Mouse (Mus musculus) left cerebral cortex, adult 2 months (tissue): Measurements from ENCODE around the gene Cul3. TPM values are rescaled to one million over a fixed set of nuclear protein-coding genes. Genes with fewer than 3 reads are reported as not detected.
"Not testable (repeated sequence)": the region's sequence is repeated elsewhere in the genome, so short reads cannot be mapped to it uniquely, and the experiment has no call there.

Experiments
- DNase-seq, 2 experiments: peaks; one replicate each; pipeline ENCODE4 v3.0.0; 2021 to 2022; ENCODE audit warnings: low spot score in 2 of 2, mixed read lengths in 1 of 2; ENCODE audit errors: extremely low spot score in 1 of 2
- H3K27ac ChIP-seq: fragments of 200-600 bp; 2 replicates; pipeline ENCODE4 v1.8.1; 2022
- H3K4me3 ChIP-seq: fragments of 200-600 bp; 2 replicates; pipeline ENCODE4 v1.8.1; 2022
- CTCF ChIP-seq: fragments of 200-600 bp; IDR thresholded peaks from 2 replicates; pipeline ENCODE4 v1.8.1; 2022; ENCODE audit warnings: antibody characterized with exemption, mild to moderate bottlenecking, moderate library complexity
- intact Hi-C: fragments of 180-260 bp; cut with DNase I; formaldehyde crosslinking; loops from one replicate; pipeline ENCODE4 v1.15.1; 2025
- long read RNA-seq, 2 experiments: library from polyadenylated mRNA; stranded (forward); transcript quantifications; one replicate each; pipeline ENCODE4 v2.0.0; 2021; ENCODE audit warnings: borderline mapping rate in 2 of 2
- total RNA-seq, 2 experiments: library from RNA; stranded (reverse); gene quantifications; 2 replicates each; pipeline ENCODE4 v1.2.3; 2021

The Cul3 gene
- total RNA-seq = 100 to 1,000 TPM; 127 to 137 TPM
- long read RNA-seq, experiment 1, full-length matches to known transcripts = 142 of 176 reads
- long read RNA-seq, experiment 1, partial matches to known transcripts = 7 of 176 reads
- long read RNA-seq, experiment 1, other reads (novel, unspliced or antisense) = 27 of 176 reads
- long read RNA-seq, experiment 2, full-length matches to known transcripts = 90 of 110 reads
- long read RNA-seq, experiment 2, partial matches to known transcripts = 2 of 110 reads
- long read RNA-seq, experiment 2, other reads (novel, unspliced or antisense) = 18 of 110 reads

DNA sequence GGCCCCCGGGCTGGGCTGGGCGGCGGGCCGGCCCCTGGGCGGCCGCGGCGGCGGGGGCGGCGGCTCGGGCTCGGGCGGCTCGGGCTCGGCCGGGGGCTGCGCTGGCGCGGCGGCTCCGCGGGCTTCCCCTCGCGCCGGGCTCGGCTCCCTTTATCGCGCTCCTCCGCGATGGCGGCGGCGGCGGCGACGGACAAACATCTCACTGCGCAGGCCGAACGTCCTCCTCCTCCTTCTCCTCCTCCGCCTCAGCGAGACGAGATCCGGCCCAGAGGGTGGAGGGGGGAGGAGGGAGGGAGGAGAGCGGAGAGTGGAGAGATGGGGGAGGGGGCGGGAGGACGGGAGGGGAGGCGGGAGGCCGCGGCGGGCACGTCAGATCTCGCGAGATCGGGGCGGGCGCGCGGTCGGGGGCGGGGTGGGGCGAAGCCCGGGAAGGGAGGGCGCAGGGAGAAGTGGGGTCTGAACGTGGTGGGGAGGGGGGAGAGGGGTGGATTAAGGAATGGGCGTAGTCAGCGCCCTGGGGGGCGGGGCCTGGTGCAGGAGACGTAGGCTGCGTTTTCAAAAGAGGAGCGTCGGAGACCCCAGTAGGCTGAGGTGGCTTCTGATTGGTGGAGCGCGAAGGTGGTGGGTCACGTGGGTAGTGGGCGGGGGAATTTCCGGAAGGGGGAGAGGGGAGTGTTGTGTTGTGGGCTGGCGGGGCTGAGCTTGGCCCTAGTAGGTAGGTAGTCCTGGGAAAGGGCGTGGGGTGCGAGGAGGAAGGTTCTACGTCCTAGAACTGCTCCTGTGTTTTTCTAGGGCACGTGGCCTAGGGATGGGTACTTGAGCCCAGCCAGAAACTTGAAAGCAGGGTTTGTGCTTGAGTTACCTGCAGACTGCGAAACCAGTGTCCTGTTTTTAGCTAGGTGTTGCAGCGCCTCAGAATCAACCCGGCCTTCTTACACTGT, at the start of gene Cul3:
Gene Cul3 (minus strand): TSS at position 45 of the 941 bp plus-strand sequence.
- intact Hi-C loops = loop anchor here (5.0 kb wide), 1 partner anchor 162 kb away; no protein-coding TSS in a partner anchor
- peak; percentile 92 to 93 for DNase-seq
- no peak for TF ChIP-seq CTCF
- H3K4me3 ChIP-seq = peak within 1 kb of the TSS; percentile 78
- H3K27ac ChIP-seq = peak within 1 kb of the TSS; percentile 89

DNA sequence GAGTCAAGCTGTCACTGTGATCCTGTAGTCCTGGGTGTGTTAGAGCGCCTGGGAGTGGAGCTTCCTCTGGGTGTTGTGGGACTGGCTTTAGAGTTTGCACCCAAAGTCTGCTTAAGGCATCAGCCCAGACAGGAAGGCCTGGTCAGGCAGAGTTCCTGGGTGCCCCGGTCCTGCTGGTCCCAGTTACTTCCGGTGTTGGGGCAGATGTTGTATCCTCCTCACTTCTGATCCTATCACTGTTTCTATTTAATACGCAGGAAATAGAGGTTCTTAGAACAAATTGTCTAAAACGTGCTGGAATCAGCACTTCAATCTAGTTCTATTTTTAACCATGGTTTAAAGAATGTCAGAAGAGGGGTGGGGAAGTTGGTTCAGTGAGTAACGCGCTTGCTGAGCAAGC, 49.2 kb upstream of the Cul3 start:
- Histone ChIP-seq H3K4me3 (no peak overlapping the region), H3K27ac (no peak overlapping the region)
- intact Hi-C loops = no loop called here
- no peak for DNase-seq
- TF ChIP-seq CTCF = no peak

DNA sequence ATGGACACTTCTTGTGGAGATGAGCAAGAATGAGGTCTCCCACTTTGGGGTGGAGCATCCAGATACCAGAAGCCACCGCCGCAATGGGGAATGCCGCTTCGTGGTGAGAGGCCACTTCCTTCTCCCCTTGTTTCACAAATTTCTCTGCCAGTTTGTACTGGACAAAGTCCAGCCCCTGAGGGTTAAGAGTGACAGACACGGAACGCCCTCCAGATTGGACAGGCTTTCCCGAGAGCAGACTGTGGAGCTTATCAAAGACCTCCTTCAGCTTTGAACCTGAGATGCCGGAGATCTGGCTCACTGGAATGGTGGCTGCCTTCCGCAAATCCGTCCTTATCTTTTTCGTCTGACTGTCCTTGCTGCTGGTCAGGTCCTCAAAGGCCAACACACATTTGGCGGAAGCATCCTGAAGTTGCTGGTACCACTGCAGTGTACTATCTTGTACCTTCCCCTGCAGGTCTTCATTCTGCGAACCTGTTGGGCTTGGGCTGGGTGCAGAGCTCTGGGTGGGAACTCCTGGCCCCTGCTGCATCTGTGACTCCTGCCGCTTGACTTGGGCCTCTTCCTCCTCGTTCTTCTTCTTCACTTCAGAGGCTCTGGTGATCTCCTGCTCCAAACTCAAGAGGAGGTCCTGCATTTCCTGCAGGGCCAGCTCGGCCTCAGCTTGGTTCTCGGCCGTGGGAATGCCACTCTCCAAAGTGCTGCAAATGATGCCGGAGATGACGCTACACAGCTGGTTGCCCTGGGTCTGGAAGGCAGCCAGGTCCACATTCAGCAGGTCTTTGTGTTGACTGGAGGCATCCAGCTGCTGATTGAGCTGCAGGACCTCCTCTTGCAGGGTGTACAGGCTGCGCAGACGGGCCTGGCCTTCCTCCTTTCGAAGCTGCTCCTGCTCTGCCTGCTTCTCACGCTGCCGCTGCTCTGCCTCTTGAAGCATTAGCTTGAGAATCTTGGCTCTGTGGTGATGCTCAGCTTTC, 43.6 kb upstream of the Cul3 start:
- intact Hi-C loops = no loop called here
- no peak for TF ChIP-seq CTCF
- no peak for DNase-seq
- no peak overlapping the region for H3K27ac ChIP-seq
- no peak overlapping the region for H3K4me3 ChIP-seq

DNA sequence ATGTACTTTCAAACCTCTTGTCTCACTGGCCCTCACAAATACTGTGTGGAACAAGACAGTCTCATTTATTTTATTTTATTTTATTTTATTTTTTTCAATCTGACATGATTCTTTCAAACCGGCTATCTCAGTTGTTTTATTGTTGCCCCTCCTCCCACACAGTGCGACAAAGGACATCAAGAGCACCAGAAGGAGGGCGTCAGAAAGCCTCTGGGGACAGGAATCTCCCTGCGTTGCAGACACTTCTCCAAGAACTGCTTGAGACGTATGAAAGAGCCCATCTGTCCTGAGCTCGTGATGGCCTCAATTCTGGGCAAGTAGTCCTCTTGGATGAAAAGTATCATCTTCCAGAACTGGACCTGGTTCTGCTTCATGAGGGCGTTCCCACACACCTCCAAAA, 42.6 kb upstream of the Cul3 start:
- H3K4me3 ChIP-seq = no peak overlapping the region
- H3K27ac ChIP-seq = no peak overlapping the region
- no peak for TF ChIP-seq CTCF
- intact Hi-C loops = no loop called here
- no peak for DNase-seq

DNA sequence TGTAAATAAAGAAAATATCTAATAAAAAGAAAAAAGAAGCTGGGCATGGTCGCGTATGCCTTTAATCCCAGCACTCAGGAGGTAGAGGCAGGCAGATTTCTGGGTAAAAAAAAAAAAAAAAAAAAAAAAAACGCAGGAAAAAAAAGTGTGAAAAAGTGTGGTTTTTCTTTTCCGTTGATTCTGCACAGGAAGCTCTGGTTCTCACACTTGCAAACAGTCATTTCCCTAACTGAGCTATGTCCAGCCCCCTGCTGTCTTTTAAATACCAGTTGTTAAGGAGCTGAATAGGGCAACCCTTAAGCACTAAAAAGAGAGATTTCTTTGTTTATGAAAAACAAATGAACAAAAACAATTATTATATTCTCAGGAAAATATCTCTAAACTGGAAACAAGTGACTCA, 41.0 kb upstream of the Cul3 start:
- Histone ChIP-seq H3K4me3 (no peak overlapping the region), H3K27ac (no peak overlapping the region)
- no peak for DNase-seq
- TF ChIP-seq CTCF = no peak
- intact Hi-C loops = no loop called here

DNA sequence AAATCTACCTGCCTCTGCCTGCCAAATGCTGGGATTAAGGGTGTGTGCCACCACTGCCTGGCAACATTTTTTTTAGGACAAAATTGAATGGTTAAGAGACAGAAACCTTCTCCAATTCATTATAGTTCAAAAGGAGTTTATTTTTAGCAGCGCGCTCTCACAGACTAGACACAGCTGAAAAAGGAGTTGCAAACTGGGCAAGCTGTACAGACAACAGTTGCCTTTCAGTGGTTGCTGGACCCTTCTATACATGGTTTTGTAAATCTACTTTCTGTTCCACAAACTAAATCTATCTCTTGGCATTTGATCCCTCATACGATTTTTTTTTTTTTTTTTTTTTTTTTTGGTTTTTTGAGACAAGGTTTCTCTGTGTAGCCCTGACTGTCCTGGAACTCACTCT, 31.7 kb upstream of the Cul3 start:
- no peak for TF ChIP-seq CTCF
- Histone ChIP-seq H3K4me3 (no peak overlapping the region), H3K27ac (no peak overlapping the region)
- no peak for DNase-seq
- intact Hi-C loops = no loop called here

DNA sequence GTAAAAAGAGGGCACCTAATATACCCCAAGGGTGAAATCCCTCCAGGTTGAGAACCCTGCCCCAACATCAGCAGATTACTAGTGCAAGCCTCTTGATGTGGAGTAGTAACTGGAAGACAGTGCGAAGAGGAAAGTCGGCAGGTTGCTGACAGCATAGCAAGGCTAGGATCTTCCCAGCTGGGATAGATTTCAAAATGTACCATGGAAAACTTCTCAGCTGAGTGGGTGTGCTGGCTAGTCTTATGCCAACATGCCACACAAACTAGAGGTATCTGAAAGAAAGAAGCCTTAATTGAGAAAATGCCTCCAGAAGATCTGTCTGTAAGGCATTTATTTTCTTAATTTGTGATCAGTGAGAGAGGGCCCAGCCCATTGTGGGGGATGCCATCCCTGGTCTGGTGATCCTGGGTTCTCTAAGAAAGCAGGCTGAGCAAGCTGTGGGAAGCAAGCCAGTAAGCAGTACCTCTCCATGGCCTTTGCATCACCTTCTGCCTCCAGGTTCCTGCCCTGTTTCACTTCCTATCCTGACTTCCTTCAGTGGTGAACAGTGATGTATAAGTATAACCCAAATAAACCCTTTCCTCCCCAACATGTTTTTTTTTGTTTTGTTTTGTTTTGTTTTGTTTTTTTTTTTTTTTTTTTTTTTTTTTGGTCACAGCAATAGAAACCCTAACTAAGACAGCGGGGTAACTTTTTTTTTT, 31.1 kb upstream of the Cul3 start:
- intact Hi-C loops = no loop called here
- Histone ChIP-seq H3K27ac (no peak overlapping the region), H3K4me3 (no peak overlapping the region)
- DNase-seq = no peak
- TF ChIP-seq CTCF = no peak

DNA sequence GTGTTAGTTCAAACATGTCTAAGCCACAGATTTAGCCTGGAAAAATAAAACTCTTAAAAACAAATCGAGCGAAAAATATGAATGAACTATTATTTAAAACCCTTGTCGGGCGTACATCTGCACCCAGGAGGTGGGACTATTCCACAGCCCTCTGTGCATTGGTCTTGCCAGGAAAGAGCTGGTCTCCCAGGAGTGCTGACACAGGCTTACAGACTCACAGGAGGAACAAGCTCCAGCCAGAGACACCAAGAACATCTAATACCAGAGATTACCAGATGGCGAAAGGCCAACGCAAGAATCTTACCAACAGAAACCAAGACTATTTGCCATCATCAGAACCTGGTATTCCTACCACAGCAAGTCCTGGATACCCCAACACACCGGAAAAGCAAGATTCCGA, 23.2 kb upstream of the Cul3 start:
- Histone ChIP-seq H3K27ac (no peak overlapping the region), H3K4me3 (no peak overlapping the region)
- intact Hi-C loops = no loop called here
- no peak for DNase-seq
- no peak for TF ChIP-seq CTCF

DNA sequence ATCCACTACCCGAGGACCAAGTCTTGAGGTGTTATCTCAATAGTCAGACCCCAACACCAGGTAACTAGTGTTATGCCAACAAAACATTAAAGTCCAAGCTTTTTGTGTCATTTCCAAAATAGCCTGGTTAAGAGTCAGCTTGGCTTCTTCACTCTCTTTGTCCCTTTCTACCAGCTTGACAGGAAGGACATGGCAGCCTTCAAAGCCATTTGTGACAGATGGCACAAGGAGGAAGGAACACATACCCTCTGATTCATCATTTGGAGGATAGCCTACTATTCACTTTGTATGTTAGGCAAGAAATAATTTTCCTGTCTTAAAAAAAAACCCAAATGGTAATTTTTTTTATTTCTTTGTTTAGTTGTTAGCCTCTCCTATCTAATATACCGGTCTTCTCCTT, 22.7 kb upstream of the Cul3 start:
- Histone ChIP-seq H3K4me3 (no peak overlapping the region), H3K27ac (no peak overlapping the region)
- no peak for DNase-seq
- TF ChIP-seq CTCF = no peak
- intact Hi-C loops = no loop called here

DNA sequence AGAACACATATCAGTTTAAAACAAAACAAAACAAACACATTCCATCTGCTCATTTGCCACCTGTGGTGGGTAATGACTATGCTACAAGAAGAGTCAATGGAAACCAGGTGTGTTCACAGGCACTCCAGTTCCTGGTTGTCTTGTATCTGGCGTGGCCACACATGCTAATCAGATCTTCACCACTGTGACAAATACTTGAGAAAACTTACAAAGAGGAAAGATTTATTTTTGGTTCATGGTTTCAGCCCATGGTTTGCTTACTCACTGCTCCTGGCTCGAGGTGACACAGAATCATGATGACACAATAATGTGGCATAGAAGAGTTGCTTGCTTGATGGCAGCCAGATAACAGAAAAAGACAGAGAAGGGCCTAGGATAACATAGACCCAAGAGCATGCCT, 22.1 kb upstream of the Cul3 start:
- intact Hi-C loops = no loop called here
- TF ChIP-seq CTCF = no peak
- DNase-seq = no peak
- Histone ChIP-seq H3K27ac (no peak overlapping the region), H3K4me3 (no peak overlapping the region)

DNA sequence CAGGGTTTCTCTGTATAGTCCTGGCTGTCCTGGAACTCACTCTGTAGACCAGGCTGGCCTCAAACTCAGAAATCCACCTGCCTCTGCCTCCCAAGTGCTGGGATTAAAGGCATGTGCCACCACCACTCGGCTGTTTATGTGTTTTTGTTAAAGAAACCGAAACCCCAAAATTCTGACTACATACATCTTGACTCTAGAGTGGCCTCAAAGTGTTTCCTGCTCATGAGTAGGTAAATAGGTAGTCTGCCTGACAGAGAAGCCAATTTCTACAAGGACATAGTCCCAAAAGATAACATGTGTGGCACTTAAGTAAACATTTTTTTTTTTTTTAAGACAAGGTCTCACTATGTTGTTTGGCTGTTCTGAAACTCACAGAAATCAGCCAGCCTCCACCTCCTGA, 21.5 kb upstream of the Cul3 start:
- DNase-seq, H3K27ac ChIP-seq, H3K4me3 ChIP-seq, intact Hi-C loops: not testable (repeated sequence)
